Mouse (Mus musculus) limb, embryonic 14.5 days (tissue): ENCODE results near the gene Hist1h3d. TPM values are rescaled to one million over a fixed set of nuclear protein-coding genes. Genes with fewer than 3 reads are reported as not detected.

Experiments
- ATAC-seq: fragments of 200-750 bp; cut with Nextera tagmentation; 2 replicates; pipeline ENCODE4 v1.8.0; 2017; ENCODE audit warnings: low read depth, moderate number of reproducible peaks, moderate TSS enrichment; ENCODE audit not compliant: low FRiP score
- DNase-seq: peaks from one replicate; pipeline ENCODE4 v3.0.0-alpha.2; 2015; ENCODE audit warnings: low spot score
- H3K27ac ChIP-seq: fragments of 300-500 bp; sonication (generic); replicated peaks from 2 replicates; pipeline ENCODE4 v1.5.1; 2014; ENCODE audit warnings: low read depth, mild to moderate bottlenecking, low read length, moderate library complexity, mixed read lengths
- H3K27me3 ChIP-seq: fragments of 300-500 bp; sonication (generic); 2 replicates; pipeline ENCODE4 v1.6.1; 2014; ENCODE audit warnings: low read length, mixed read lengths; ENCODE audit not compliant: control insufficient read depth, insufficient read depth
- H3K36me3 ChIP-seq: fragments of 300-500 bp; sonication (generic); 2 replicates; pipeline ENCODE4 v1.6.1; 2014; ENCODE audit warnings: mild to moderate bottlenecking, low read length, moderate library complexity, mixed read lengths; ENCODE audit not compliant: control insufficient read depth, insufficient read depth
- H3K4me1 ChIP-seq: fragments of 300-500 bp; sonication (generic); 2 replicates; pipeline ENCODE4 v1.6.1; 2014; ENCODE audit warnings: antibody characterized with exemption, low read length, mixed read lengths; ENCODE audit not compliant: control insufficient read depth, insufficient read depth
- H3K4me2 ChIP-seq: fragments of 300-500 bp; sonication (generic); replicated peaks from 2 replicates; pipeline ENCODE4 v1.6.1; 2014; ENCODE audit warnings: low read depth, mild to moderate bottlenecking, low read length, moderate library complexity; ENCODE audit not compliant: severe bottlenecking
- H3K4me3 ChIP-seq: fragments of 300-500 bp; sonication (generic); replicated peaks from 2 replicates; pipeline ENCODE4 v1.5.1; 2014; ENCODE audit warnings: low read length
- H3K9ac ChIP-seq: fragments of 300-500 bp; sonication (generic); 2 replicates; pipeline ENCODE4 v1.6.1; 2014; ENCODE audit warnings: mild to moderate bottlenecking, low read depth, low read length, moderate library complexity; ENCODE audit not compliant: severe bottlenecking
- H3K9me3 ChIP-seq: fragments of 300-500 bp; sonication (generic); 2 replicates; pipeline ENCODE4 v1.6.1; 2016; ENCODE audit warnings: low read length; ENCODE audit not compliant: control insufficient read depth
- POLR2A ChIP-seq: fragments of 200-500 bp; IDR thresholded peaks from 2 replicates; pipeline ENCODE4 v1.8.0; 2012; ENCODE audit warnings: inconsistent platforms, mild to moderate bottlenecking, moderate library complexity, borderline replicate concordance; ENCODE audit not compliant: insufficient read depth, insufficient read length; ENCODE audit errors: extremely low read depth
- WGBS: fragments of 180-500 bp; shearing (Covaris S2); extraction: QIAGEN DNeasy Blood & Tissue Kit; methylation state at CpG from one replicate; pipeline ENCODE4 v1.1.7; 2014; 5-methylcytosine and 5-hydroxymethylcytosine counted together
- polyA plus RNA-seq, 2 experiments: library from polyadenylated mRNA; depleted of rRNA in 1 of 2; stranded (reverse) in 1 of 2; unstranded in 1 of 2; fragments of >200 nt; fragmentation: Nextera tagmentation in 1 of 2; extraction: Ambion mirVana in 1 of 2; gene quantifications; 2 replicates each; pipeline versions ENCODE4 v1.2.1 to v1.2.3; 2012 to 2014

Gene Hist1h3d
- polyA plus RNA-seq, 2 experiments = 6.8 to 30.0 TPM

DNA sequence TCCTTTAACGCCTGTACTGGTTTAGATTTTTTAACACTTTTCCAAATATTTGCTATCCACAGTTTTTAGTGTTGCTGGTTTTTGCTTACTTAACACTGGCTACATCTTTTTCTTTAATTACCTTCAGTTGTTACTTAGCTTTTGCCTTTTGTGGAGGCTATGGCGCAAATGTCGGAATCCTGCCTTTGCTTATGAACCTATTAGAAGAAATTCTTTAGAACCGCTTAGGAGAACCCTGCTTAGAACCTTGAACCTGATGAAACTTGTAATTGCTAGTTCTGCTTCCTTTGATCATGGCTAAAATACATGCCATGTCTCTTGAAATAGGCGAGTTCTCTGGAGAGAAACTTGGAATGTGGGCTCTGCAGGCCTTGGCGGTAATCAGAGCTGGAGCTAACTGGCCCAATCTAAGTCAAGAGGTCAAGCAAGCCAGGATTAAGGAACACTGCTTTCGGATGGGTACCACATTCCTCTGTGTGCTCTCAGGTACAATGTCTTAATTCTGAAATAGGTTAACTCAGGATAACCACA is 853 bp downstream of the Hist1h3d start:
- peak; percentile 60; the same call in 1 of the 2 replicates for TF ChIP-seq POLR2A
- no peaks in the 10 kb centered on the region for H3K9me3 ChIP-seq
- WGBS = 3% methylated on average over 7 of the region's 7 CpGs
- peak overlapping the region; percentile 40 for H3K4me3 ChIP-seq
- no peaks in the 10 kb centered on the region for H3K36me3 ChIP-seq
- H3K9ac ChIP-seq = peak overlapping the region; percentile 74
- DNase-seq (no peak), ATAC-seq (no peak)
- H3K4me2 ChIP-seq = peak overlapping the region; percentile 63
- H3K4me1 ChIP-seq = peaks cover 23% of the 10 kb centered on the region
- H3K27ac ChIP-seq = peak overlapping the region; percentile 87
- H3K27me3 ChIP-seq = no peaks in the 10 kb centered on the region

- H3K4me1 ChIP-seq = peaks cover 25% of the 10 kb centered on the region
- no peak for ATAC-seq
- no peaks in the 10 kb centered on the region for H3K36me3 ChIP-seq
- DNase-seq = no peak
- H3K9ac ChIP-seq = peak overlapping the region; percentile 74
- H3K9me3 ChIP-seq = no peaks in the 10 kb centered on the region
- peak overlapping the region; percentile 40 for H3K4me3 ChIP-seq
- no peaks in the 10 kb centered on the region for H3K27me3 ChIP-seq
- 41% methylated on average over 6 of the region's 6 CpGs for WGBS
- TF ChIP-seq POLR2A = no peak
- peak overlapping the region; percentile 87 for H3K27ac ChIP-seq
- H3K4me2 ChIP-seq = peak overlapping the region; percentile 63
Observed at GRCm38 (mm10) chr13:23576906-23577639, 1.5 kb downstream of the Hist1h3d start.

DNA sequence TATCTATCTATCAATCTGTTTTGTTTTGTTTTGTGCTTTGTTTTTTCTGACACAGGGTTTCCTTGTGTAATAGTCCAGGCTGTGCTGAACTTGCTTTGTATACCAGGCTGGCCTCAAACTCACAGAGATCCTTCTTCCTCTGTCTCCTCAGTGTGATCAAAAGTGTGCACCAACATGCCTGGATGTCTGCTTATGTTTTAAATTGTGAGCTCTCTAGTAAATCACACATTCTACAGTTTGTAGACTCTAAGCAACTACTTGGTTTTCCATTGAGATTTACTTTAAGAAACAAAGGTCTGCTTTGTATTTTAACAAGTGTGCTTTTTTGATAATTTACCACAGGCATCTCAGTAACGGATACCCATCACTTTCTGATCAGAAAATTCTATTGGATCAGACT is 2.3 kb downstream of the Hist1h3d start:
- no peak for DNase-seq
- H3K36me3 ChIP-seq = no peaks in the 10 kb centered on the region
- H3K4me2 ChIP-seq = no peak overlapping the region
- no peak overlapping the region for H3K27ac ChIP-seq
- 87% methylated on average over 1 of the region's 1 CpGs for whole genome bisulfite sequencing
- H3K4me1 ChIP-seq = peaks cover 22% of the 10 kb centered on the region
- no peak for TF ChIP-seq POLR2A
- no peaks in the 10 kb centered on the region for H3K27me3 ChIP-seq
- H3K4me3 ChIP-seq = no peak overlapping the region; the same call in 1 of the 2 replicates
- H3K9me3 ChIP-seq = no peaks in the 10 kb centered on the region
- ATAC-seq = no peak
- H3K9ac ChIP-seq = no peak overlapping the region

DNA sequence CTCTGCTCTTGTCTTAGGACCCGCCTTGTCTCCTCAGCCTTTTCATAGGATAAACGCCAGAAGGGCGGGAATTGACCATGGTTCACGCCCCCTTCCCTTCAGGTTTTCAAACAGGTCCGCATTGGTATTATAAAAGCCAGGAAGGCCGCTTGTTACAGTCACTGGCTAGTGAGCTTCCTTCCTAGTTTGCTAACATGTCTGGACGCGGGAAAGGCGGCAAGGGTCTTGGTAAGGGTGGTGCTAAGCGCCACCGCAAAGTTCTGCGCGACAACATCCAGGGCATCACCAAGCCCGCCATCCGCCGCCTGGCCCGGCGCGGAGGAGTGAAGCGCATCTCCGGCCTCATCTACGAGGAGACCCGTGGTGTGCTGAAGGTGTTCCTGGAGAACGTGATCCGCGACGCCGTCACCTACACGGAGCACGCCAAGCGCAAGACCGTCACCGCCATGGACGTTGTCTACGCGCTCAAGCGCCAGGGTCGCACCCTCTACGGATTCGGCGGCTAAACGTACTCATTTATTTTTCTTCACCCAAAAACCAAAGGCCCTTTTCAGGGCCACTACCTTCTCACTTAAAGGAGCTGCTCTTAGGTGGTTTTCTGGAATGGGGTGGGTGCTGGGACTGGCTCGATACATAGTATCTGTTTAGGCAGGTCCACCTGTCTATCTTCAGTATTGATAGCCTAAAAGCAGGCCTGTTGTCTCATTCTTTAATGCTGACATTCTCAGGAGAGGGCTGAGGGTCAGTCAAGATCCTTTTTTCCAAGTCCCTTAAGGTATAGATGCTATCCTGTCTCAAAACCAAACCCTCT is 6.0 kb downstream of the Hist1h3d start, which contains the start of gene Hist1h4d:
Gene Hist1h4d (plus strand): TSS at position 191 of the 811 bp plus-strand sequence.
- Histone ChIP-seq H3K9ac (peak within 1 kb of the TSS; percentile 66), H3K27me3 (no peaks in the 10 kb centered on the region), H3K36me3 (no peaks in the 10 kb centered on the region), H3K9me3 (no peaks in the 10 kb centered on the region), H3K4me3 (peak within 1 kb of the TSS; percentile 49), H3K27ac (peak within 1 kb of the TSS; percentile 71), H3K4me1 (peaks cover 25% of the 10 kb centered on the region), H3K4me2 (peak within 1 kb of the TSS; percentile 70)
- ATAC-seq (peak; percentile 89), DNase-seq (peak; percentile 99)
- under 1% methylated on average over 42 of the region's 43 CpGs for WGBS
- peak; percentile 99; the same call in 1 of the 2 replicates for TF ChIP-seq POLR2A
